Mouse (Mus musculus): Measurements from ENCODE around the gene Myo10.

The Myo10 gene

GRCm38 (mm10) chr15:25611178-25611577 is 11.1 kb upstream of the Myo10 start:
- DNase-seq (ENCODE audit: low read depth, low spot score): no peak

- no peak for DNase-seq (ENCODE audit: low read depth, low spot score)
These were observed 1.8 kb upstream of the Myo10 start for GRCm38 (mm10) chr15:25620560-25620959.

GRCm38 (mm10) chr15:25621351-25622199 is 750 bp upstream of the Myo10 start:
- no peak for DNase-seq (ENCODE audit: low read depth, low spot score)

- no peak for DNase-seq (ENCODE audit: low read depth, low spot score)
These were observed 644 bp downstream of the Myo10 start for GRCm38 (mm10) chr15:25622867-25623471.

DNA sequence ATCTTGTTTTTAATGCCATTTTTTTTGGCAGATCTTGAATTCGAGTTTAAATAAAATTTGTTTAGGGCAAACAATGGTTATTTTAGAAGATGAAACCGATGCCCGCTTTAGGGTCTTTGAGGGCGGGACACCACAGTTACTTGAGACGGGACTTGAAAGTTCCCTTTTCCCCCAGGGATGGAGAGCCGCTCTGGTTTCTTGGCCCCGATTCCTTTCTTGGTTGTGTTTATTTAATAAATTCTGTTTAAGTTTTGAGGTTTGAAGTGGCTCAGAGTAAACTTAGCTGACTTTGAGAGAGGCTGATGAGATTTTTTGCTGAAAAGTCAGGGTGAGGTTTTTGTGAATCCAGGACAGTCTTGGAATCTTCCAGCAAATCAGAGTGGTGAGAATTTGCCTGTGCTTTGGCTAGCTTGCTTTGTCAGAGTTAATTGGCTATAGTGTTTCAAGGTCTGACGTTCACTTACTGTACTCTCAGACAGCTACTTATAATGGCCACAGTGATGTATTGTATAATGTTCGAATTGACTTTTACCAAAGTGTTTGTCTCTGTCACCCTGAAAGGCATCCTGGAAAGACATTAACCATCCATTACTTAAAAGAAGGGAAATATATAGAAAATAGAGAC is 1.3 kb downstream of the Myo10 start:
- no peak for DNase-seq (ENCODE audit: low read depth, low spot score)

GRCm38 (mm10) chr15:25624263-25624662 is 1.9 kb downstream of the Myo10 start:
- no peak for DNase-seq (ENCODE audit: low read depth, low spot score)

DNA sequence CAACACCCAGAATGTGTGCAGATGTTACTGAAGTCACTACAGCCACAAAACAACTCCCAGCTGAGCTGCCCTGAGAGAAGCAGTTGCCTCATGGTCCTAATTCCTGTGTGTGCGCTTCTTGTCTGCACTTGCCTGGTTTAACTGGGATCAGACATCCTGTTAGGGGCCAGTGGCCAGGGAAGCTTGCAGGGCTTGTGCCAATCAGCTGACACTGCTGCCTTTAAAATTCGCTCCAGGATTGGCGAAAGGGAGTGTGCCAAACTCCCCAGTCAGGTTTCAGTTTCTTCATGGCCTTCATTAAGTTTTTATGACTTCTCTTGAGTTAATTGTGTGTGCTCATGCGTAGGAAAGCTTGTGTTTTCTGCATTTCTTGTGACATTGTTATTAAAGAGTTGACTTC is 3.1 kb downstream of the Myo10 start:
- DNase-seq (ENCODE audit: low read depth, low spot score): no peak

DNA sequence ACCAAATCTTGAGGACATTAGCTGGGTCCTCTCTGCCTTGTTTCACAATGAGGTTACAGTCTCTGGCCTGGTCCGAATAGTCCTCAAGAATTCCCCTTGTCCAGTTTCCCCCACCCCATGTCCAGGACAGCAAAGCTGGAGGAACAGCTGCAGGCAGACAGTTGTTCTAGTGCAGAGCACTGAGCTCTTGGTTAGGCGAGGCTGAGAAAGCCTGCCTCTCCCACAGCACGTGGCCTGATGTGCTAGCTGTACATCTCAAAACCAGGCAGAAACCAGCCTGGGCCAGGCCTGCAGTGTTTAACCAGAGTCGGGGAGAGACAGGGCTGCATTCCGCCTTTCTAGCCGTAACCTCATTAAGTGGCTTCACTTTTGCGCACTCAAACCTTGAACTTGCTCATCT is 4.7 kb downstream of the Myo10 start:
- no peak for DNase-seq (ENCODE audit: low read depth, low spot score)

- DNase-seq (ENCODE audit: low read depth, low spot score): no peak
These were observed 5.9 kb downstream of the Myo10 start for GRCm38 (mm10) chr15:25628251-25628650.

DNA sequence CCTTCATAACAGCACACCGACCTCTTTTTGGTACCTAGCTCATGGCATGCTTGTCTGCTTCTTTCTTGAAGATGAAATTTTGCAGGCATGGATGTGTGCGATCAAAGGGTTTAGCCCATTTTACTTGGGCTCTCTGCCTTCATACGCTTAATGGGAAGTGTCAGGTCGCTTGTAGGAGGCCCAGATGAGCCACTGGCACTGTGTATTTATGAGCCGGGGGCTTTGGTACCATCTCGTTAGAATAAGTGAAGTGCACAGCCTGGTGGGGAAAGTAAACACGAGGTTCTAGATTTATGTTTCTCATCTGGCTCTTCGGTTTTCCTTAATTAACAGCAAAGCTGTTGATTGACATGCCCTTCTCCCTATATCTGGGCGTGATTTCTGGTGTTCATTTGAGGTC is 8.4 kb downstream of the Myo10 start:
- no peak for DNase-seq (ENCODE audit: low read depth, low spot score)

GRCm38 (mm10) chr15:25631332-25631731 is 9.0 kb downstream of the Myo10 start:
- no peak for DNase-seq (ENCODE audit: low read depth, low spot score)

- DNase-seq (ENCODE audit: low read depth, low spot score): no peak
These were observed 10.6 kb downstream of the Myo10 start for GRCm38 (mm10) chr15:25632902-25633301.

DNA sequence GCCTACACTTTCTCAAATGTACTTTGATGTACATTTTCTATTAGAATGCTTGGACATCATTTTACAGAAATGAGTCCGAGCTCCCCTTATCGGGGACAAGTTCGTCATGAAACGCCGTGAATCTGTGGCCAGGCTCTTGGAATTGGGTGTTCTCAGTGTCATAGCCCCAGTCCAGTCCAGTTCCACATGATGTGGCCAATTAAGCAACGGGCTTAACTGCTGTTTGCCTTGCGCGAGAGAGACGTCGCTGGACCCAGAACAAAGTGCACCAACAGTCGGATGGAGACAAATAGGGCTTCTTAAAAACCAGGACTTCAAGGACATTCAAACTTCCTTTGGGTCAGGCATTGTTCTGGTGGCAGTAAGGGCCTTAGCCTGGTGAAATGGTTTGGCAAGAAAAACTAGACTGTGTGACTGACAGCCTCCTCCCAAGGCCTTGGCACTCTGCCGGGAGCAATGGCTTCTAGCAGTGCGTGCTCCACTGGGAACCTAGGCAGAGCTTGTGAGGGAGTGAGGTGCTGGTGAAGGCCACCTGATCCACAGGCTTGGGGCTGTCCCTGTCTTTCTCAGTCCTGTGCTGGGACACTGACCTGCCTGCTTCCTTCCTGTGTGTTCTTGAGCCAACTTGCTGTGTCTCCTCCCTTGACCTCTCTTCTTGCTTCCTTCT is 11.5 kb downstream of the Myo10 start:
- no peak for DNase-seq (ENCODE audit: low read depth, low spot score)

- peak; percentile 84 for DNase-seq (ENCODE audit: low read depth, low spot score)
These were observed 15.4 kb downstream of the Myo10 start for GRCm38 (mm10) chr15:25637727-25638126.

DNA sequence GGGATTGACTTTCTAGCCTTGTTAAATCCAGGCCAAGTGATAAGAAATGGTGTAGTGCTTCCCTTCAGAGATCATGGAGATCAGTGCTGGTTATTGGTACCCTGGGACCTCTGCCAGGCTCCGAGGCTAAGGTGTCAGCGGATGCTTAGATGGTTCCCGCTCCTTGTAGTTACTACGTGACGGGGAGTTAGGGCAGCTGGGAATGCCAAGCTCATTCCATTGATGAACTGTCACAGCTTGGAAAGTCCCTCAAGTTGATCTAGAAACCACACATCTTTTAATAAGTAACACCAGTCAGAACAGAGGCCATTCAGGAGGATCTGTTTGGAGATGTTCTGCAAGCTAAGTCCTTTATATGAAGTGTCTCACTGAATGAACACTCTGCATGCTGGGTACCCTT is 16.9 kb downstream of the Myo10 start:
- DNase-seq (ENCODE audit: low read depth, low spot score): no peak

DNA sequence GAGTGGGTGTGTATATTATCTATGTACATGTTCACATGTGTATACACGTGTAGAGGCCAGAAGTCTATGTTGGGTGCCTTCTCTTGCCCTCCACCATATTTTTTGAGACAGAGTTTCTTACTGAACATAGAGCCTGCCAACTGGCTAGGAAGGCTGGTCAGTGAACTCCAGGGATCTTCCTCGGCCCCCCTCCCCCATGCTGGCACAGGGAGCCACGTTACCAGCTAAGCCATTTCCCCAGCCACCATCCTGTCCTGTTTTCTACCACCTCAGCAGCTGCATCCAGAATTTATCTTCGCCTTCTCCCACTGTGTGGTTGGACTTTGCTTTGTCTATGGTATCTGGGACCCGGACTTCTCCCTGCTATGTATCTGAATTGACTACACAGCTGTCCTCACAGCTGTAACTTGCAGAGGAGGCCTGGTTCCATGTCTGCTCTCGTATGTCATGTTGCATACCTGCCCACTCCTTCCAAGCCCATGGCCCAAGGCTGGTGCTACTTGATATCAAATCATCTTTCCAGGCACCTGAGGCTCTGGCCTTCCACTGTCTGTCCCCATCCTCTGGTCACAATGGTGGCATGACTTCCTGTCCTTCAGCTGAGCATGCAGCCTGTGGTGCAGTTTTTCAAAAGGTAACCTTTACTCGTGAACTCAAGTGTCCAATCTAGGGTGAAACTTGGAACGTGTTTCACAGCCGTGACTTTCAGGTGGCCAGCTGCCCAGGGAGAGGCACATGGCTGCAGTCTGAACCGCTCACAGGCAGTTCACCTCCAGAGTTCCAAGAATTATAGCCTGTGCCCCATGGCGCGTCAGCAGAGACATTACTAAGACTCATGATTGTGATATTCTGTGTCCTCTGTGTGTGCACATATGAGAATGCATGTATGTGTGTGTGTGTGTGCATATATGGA is 18.8 kb downstream of the Myo10 start:
- peak; percentile 52 for DNase-seq (ENCODE audit: low read depth, low spot score)

- DNase-seq (ENCODE audit: low read depth, low spot score): no peak
These were observed 20.1 kb downstream of the Myo10 start for GRCm38 (mm10) chr15:25642214-25643058.

- no peak for DNase-seq (ENCODE audit: low read depth, low spot score)
These were observed 23.5 kb downstream of the Myo10 start for GRCm38 (mm10) chr15:25645862-25646261.

GRCm38 (mm10) chr15:25648287-25648686 is 26.0 kb downstream of the Myo10 start:
- DNase-seq (ENCODE audit: low read depth, low spot score): no peak

- DNase-seq (ENCODE audit: low read depth, low spot score): no peak
These were observed 28.0 kb downstream of the Myo10 start for GRCm38 (mm10) chr15:25650371-25650770.
